Mouse (Mus musculus): Measurements from ENCODE around the gene Tldc2.

- TF ChIP-seq POLR2A (IDR thresholded peaks at IDR 0.05; ENCODE audit: borderline replicate concordance, insufficient read depth, low read length) (no peak), CTCF (IDR thresholded peaks at IDR 0.05; ENCODE audit: borderline replicate concordance, insufficient read depth, low read depth, low read length) (no peak)
Observed at GRCm38 (mm10) chr2:157081331-157081730, 5.5 kb upstream of the Tldc2 start.
